Mouse (Mus musculus): ENCODE results near the gene Gmds. TPM values are rescaled to one million over a fixed set of nuclear protein-coding genes. Genes with fewer than 3 reads are reported as not detected.

The Gmds gene
- total and polyA plus RNA-seq, 2 experiments: 3.2 to 3.5 TPM

GRCm38 (mm10) chr13:32047980-32048959, 290.3 kb downstream of the Gmds start:
- 68% methylated on average over 6 of the region's 6 CpGs for WGBS
- TF ChIP-seq CTCF (IDR thresholded peaks at IDR 0.05; ENCODE audit: low read depth, low read length): no peak
- TF ChIP-seq POLR2A (IDR thresholded peaks at IDR 0.05; ENCODE audit: extremely low read depth, insufficient read depth, low read length): no peak
- H3K4me1 ChIP-seq (ENCODE audit: control insufficient read depth, insufficient read depth, low read length): no peaks in the 10 kb centered on the region
- H3K36me3 ChIP-seq (ENCODE audit: control insufficient read depth, insufficient read depth, low read length): no peaks in the 10 kb centered on the region
- H3K27me3 ChIP-seq (ENCODE audit: control insufficient read depth, insufficient read depth, low read length): no peaks in the 10 kb centered on the region
- H3K79me2 ChIP-seq (ENCODE audit: control insufficient read depth, insufficient read depth, low read length): no peaks in the 10 kb centered on the region
- H3K9ac ChIP-seq (ENCODE audit: low read depth, low read length): no peak overlapping the region
- no peak overlapping the region for H3K27ac ChIP-seq (replicated peaks; ENCODE audit: insufficient read depth, low read depth, low read length)
- DNase-seq (ENCODE audit: extremely low read depth, low read depth, low spot score): no peak
- H3K4me3 ChIP-seq (ENCODE audit: insufficient read depth, low read depth, low read length): no peak overlapping the region

GRCm38 (mm10) chr13:32046961-32047360, 291.6 kb downstream of the Gmds start:
- Histone ChIP-seq H3K79me2 (ENCODE audit: control insufficient read depth, insufficient read depth, low read length) (no peaks in the 10 kb centered on the region), H3K4me3 (ENCODE audit: insufficient read depth, low read depth, low read length) (no peak overlapping the region), H3K4me1 (ENCODE audit: control insufficient read depth, insufficient read depth, low read length) (no peaks in the 10 kb centered on the region), H3K9ac (ENCODE audit: low read depth, low read length) (no peak overlapping the region), H3K27ac (replicated peaks; ENCODE audit: insufficient read depth, low read depth, low read length) (no peak overlapping the region), H3K27me3 (ENCODE audit: control insufficient read depth, insufficient read depth, low read length) (no peaks in the 10 kb centered on the region), H3K36me3 (ENCODE audit: control insufficient read depth, insufficient read depth, low read length) (no peaks in the 10 kb centered on the region)
- WGBS: 81% methylated on average over 4 of the region's 4 CpGs
- DNase-seq (ENCODE audit: extremely low read depth, low read depth, low spot score): no peak
- TF ChIP-seq POLR2A (IDR thresholded peaks at IDR 0.05; ENCODE audit: extremely low read depth, insufficient read depth, low read length) (no peak), CTCF (IDR thresholded peaks at IDR 0.05; ENCODE audit: low read depth, low read length) (no peak)

DNA sequence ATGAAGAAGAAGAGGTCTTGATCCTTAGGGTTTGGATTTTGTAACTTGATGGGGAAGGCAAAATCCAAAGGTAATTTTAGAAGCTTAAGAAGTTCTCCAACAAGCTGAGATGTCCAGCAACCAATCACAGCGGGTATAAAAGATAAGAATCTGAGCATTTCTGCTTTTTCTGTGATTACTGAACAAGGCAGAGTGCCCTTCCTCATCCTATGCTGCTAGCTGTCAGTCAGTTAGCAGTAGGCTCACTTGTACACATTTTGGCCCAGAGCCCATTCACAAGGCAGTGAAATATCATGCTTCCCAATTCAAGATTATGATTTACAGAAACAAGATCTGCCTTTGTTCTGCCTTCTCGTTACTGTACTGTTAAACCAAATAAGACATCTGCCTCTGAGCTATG, 295.8 kb downstream of the Gmds start:
- no peaks in the 10 kb centered on the region for H3K27me3 ChIP-seq (ENCODE audit: control insufficient read depth, insufficient read depth, low read length)
- TF ChIP-seq CTCF (IDR thresholded peaks at IDR 0.05; ENCODE audit: low read depth, low read length): no peak
- TF ChIP-seq POLR2A (IDR thresholded peaks at IDR 0.05; ENCODE audit: extremely low read depth, insufficient read depth, low read length): no peak
- no peak overlapping the region for H3K9ac ChIP-seq (ENCODE audit: low read depth, low read length)
- H3K4me1 ChIP-seq (ENCODE audit: control insufficient read depth, insufficient read depth, low read length): no peaks in the 10 kb centered on the region
- H3K27ac ChIP-seq (replicated peaks; ENCODE audit: insufficient read depth, low read depth, low read length): no peak overlapping the region
- H3K36me3 ChIP-seq (ENCODE audit: control insufficient read depth, insufficient read depth, low read length): no peaks in the 10 kb centered on the region
- H3K4me3 ChIP-seq (ENCODE audit: insufficient read depth, low read depth, low read length): no peak overlapping the region
- DNase-seq (ENCODE audit: extremely low read depth, low read depth, low spot score): no peak
- 89% methylated on average over 2 of the region's 2 CpGs for WGBS
- no peaks in the 10 kb centered on the region for H3K79me2 ChIP-seq (ENCODE audit: control insufficient read depth, insufficient read depth, low read length)

DNA sequence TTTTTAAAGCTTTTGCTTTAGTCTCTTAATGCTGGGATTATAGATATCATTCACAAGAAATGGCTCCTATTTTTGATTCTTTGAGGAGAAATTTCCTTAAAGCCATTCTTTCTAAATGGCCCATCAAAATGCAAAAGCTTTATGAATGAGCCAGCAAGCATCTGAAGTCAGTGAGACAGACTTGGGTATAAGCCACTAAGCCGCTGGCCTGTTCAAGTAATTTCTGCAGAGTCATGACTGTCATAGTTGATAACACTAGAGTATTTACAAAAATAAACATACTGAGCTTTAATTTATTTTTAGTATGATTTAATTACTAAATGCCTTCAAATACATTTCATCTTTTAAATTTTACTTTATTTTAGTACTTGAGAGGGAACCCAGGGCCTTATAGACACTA, 297.7 kb downstream of the Gmds start:
- H3K36me3 ChIP-seq (ENCODE audit: control insufficient read depth, insufficient read depth, low read length): no peaks in the 10 kb centered on the region
- 85% methylated on average over 1 of the region's 1 CpGs for WGBS
- DNase-seq (ENCODE audit: extremely low read depth, low read depth, low spot score): no peak
- no peak overlapping the region for H3K9ac ChIP-seq (ENCODE audit: low read depth, low read length)
- TF ChIP-seq CTCF (IDR thresholded peaks at IDR 0.05; ENCODE audit: low read depth, low read length): no peak
- TF ChIP-seq POLR2A (IDR thresholded peaks at IDR 0.05; ENCODE audit: extremely low read depth, insufficient read depth, low read length): no peak
- H3K4me1 ChIP-seq (ENCODE audit: control insufficient read depth, insufficient read depth, low read length): no peaks in the 10 kb centered on the region
- H3K27ac ChIP-seq (replicated peaks; ENCODE audit: insufficient read depth, low read depth, low read length): no peak overlapping the region
- H3K27me3 ChIP-seq (ENCODE audit: control insufficient read depth, insufficient read depth, low read length): no peaks in the 10 kb centered on the region
- H3K79me2 ChIP-seq (ENCODE audit: control insufficient read depth, insufficient read depth, low read length): no peaks in the 10 kb centered on the region
- no peak overlapping the region for H3K4me3 ChIP-seq (ENCODE audit: insufficient read depth, low read depth, low read length)

DNA sequence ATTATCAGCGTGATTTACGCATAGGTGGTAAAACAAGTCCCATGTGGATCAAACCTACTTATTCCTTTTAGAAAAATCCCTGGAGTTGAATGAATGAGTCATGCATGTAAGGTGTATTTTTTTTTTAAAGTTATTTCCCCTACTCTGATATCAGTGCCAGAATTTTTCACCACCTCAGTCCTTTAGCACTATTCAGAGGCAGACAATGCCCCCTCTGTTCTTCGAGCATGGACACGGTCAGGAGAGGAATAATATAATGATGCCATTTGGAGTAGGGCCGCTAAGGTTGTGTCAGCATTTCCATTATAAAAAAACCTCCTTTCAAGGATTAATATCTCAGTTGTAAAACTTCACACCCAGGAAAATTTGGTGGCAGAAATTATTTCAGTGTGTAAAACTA, 301.6 kb downstream of the Gmds start:
- TF ChIP-seq POLR2A (IDR thresholded peaks at IDR 0.05; ENCODE audit: extremely low read depth, insufficient read depth, low read length) (no peak), CTCF (IDR thresholded peaks at IDR 0.05; ENCODE audit: low read depth, low read length) (no peak)
- Histone ChIP-seq H3K36me3 (ENCODE audit: control insufficient read depth, insufficient read depth, low read length) (no peaks in the 10 kb centered on the region), H3K4me1 (ENCODE audit: control insufficient read depth, insufficient read depth, low read length) (no peaks in the 10 kb centered on the region), H3K4me3 (ENCODE audit: insufficient read depth, low read depth, low read length) (no peak overlapping the region), H3K27me3 (ENCODE audit: control insufficient read depth, insufficient read depth, low read length) (no peaks in the 10 kb centered on the region), H3K9ac (ENCODE audit: low read depth, low read length) (no peak overlapping the region), H3K27ac (replicated peaks; ENCODE audit: insufficient read depth, low read depth, low read length) (no peak overlapping the region), H3K79me2 (ENCODE audit: control insufficient read depth, insufficient read depth, low read length) (no peaks in the 10 kb centered on the region)
- WGBS: 94% methylated on average over 5 of the region's 5 CpGs
- DNase-seq (ENCODE audit: extremely low read depth, low read depth, low spot score): no peak
